Mouse (Mus musculus) ES-E14 (cell line): ENCODE results near the gene Rab25.

Experiments used
- CHD2 ChIP-seq: IDR thresholded peaks from 2 replicates; pipeline ENCODE4 v1.6.1; 2014; ENCODE audit warnings: mild to moderate bottlenecking, low read depth, low read length, inconsistent platforms
- HCFC1 ChIP-seq: IDR thresholded peaks from 2 replicates; pipeline ENCODE4 v1.6.1; 2012; ENCODE audit warnings: low read length, inconsistent platforms, borderline replicate concordance; ENCODE audit not compliant: insufficient read depth
- MAFK ChIP-seq: IDR thresholded peaks from 2 replicates; pipeline ENCODE4 v1.6.1; 2014; ENCODE audit warnings: mild to moderate bottlenecking, low read depth, low read length, inconsistent platforms; ENCODE audit not compliant: insufficient read depth

GRCm38 (mm10) chr3:88569694-88570093 is 21.6 kb upstream of the Rab25 start:
- TF ChIP-seq HCFC1 (no peak), CHD2 (no peak), MAFK (no peak)
